ENCODE assay signal across 24 mouse cellular contexts in the genomic region with DNA sequence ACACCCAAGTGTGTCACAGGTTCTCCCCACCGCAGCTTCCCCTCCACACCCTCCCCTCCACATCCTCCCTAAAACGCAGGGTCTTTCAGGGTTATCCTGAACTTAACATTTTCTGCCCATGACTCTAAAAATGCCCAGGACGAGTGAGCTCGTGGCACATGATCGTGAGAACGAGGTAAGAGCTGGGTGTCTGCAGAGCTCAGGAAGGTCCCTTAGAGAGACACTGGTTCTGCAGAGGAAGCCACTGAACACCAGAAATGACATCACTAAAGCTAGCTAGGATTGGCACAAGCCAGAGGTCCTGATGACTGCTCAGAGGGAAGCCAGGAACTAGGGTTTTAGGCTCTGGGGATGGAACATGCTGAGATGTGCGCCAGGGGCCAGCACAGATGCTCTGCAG. TPM values are rescaled to one million over a fixed set of nuclear protein-coding genes. Genes with fewer than 3 reads are reported as not detected.
DNase-seq lines count a peak whose midpoint lies in the region; ATAC-seq lines count a peak whose summit lies in the region.
"Had no signal": no experiment of that assay in that cellular context is flagged by ENCODE, and none has a peak within 500 bp of the region (broad histone marks: within the 10 kb centered on the region; RNA-seq: fewer than 3 reads in every experiment).

No protein-coding gene starts in this region.

- no peak for ATAC-seq in intestine, embryonic 16.5 days
- ATAC-seq in intestine, embryonic 15.5 days: no peak
- ATAC-seq in liver, embryonic 13.5 days (ENCODE audit: low read depth): no peak
- ATAC-seq in activated CD4-positive, CD25-positive, alpha-beta regulatory T cell, adult 4 months: peak; percentile 62
- ATAC-seq in megakaryocyte, adult 5-6 weeks (ENCODE audit: poor library complexity, severe bottlenecking): 0 out of 2 replicates have a peak, but pooled peaks have one; percentile 5
- no peak for ATAC-seq in hindbrain, embryonic 14.5 days (ENCODE audit: low FRiP score)
- ATAC-seq: forebrain, postnatal 0 days; Patski had no signal

- 84% methylated on average over 7 of the region's 7 CpGs for WGBS in intestine, embryonic 16.5 days
- WGBS in intestine, embryonic 15.5 days: 82% methylated on average over 7 of the region's 7 CpGs
- WGBS in liver, embryonic 13.5 days (ENCODE audit: insufficient replicate concordance): 75% methylated on average over 7 of the region's 7 CpGs
- 85% methylated on average over 7 of the region's 7 CpGs for whole genome bisulfite sequencing in hindbrain, embryonic 14.5 days

- H3K36me3 ChIP-seq in intestine, embryonic 16.5 days (ENCODE audit: control insufficient read depth, insufficient read depth, low read length): no peaks in the 10 kb centered on the region
- no peaks in the 10 kb centered on the region for H3K36me3 ChIP-seq in intestine, embryonic 15.5 days
- H3K36me3 ChIP-seq in liver, embryonic 13.5 days: peaks cover 58% of the 10 kb centered on the region
- no peaks in the 10 kb centered on the region for H3K36me3 ChIP-seq in hindbrain, embryonic 14.5 days (replicated peaks; ENCODE audit: control insufficient read depth, insufficient read depth)
- H3K36me3 ChIP-seq: embryonic facial prominence, embryonic 12.5 days; G1E; hindbrain, embryonic 15.5 days; midbrain, embryonic 12.5 days; stomach, embryonic 15.5 days had no signal

- H3K4me1 ChIP-seq in intestine, embryonic 16.5 days (ENCODE audit: control insufficient read depth, insufficient read depth, low read length): peaks cover 58% of the 10 kb centered on the region
- H3K4me1 ChIP-seq in intestine, embryonic 15.5 days (replicated peaks): peaks cover 58% of the 10 kb centered on the region
- peaks cover 88% of the 10 kb centered on the region for H3K4me1 ChIP-seq in liver, embryonic 13.5 days (replicated peaks)
- H3K4me1 ChIP-seq in hindbrain, embryonic 14.5 days (replicated peaks; ENCODE audit: control insufficient read depth, insufficient read depth, low read length): 0 out of 2 replicates have a peak, but pooled peaks cover 5% of the 10 kb centered on the region

- no peak for DNase-seq in liver, embryonic 13.5 days
- DNase-seq in liver: no peak
- DNase-seq in lung, postnatal 36 days: no peak
- no peak for DNase-seq in hindbrain, embryonic 14.5 days (ENCODE audit: low spot score)
- DNase-seq: adrenal gland, adult 2 months; cerebellum, adult 11 months; cerebellum, postnatal 14 days; forebrain, postnatal 0 days; gastrocnemius, postnatal 25 days; heart, adult 2 months; kidney, postnatal 10 days had no signal

- H3K9me3 ChIP-seq in intestine, embryonic 16.5 days (ENCODE audit: control insufficient read depth, low read length): no peaks in the 10 kb centered on the region
- H3K9me3 ChIP-seq in intestine, embryonic 15.5 days: no peaks in the 10 kb centered on the region
- H3K9me3 ChIP-seq in liver, embryonic 13.5 days (replicated peaks): no peaks in the 10 kb centered on the region
- no peaks in the 10 kb centered on the region for H3K9me3 ChIP-seq in hindbrain, embryonic 14.5 days (ENCODE audit: control insufficient read depth, low read length)
- H3K9me3 ChIP-seq: embryonic facial prominence, embryonic 12.5 days; G1E; hindbrain, embryonic 15.5 days; midbrain, embryonic 12.5 days; stomach, embryonic 15.5 days had no signal

- no peak overlapping the region for H3K4me3 ChIP-seq in intestine, embryonic 16.5 days (ENCODE audit: low read length)
- no peak overlapping the region for H3K4me3 ChIP-seq in intestine, embryonic 15.5 days (replicated peaks)
- H3K4me3 ChIP-seq in liver, embryonic 13.5 days (replicated peaks): no peak overlapping the region
- H3K4me3 ChIP-seq in hindbrain, embryonic 14.5 days (replicated peaks; ENCODE audit: low read length): no peak overlapping the region
- H3K4me3 ChIP-seq: embryonic facial prominence, embryonic 12.5 days; heart, adult 2 months; hindbrain, embryonic 15.5 days; layer of hippocampus, adult 2 months; midbrain, embryonic 12.5 days; stomach, embryonic 15.5 days had no signal

- H3K27ac ChIP-seq in intestine, embryonic 16.5 days (ENCODE audit: low read length): peak overlapping the region; percentile 82; the same call in 1 of the 2 replicates
- no peak overlapping the region for H3K27ac ChIP-seq in intestine, embryonic 15.5 days
- H3K27ac ChIP-seq in liver, embryonic 13.5 days: peak overlapping the region; percentile 64
- H3K27ac ChIP-seq in hindbrain, embryonic 14.5 days: no peak overlapping the region
- H3K27ac ChIP-seq: embryonic facial prominence, embryonic 12.5 days; heart, adult 2 months; hindbrain, embryonic 15.5 days; layer of hippocampus, adult 2 months; liver, embryonic 14.5 days; midbrain, embryonic 12.5 days; stomach, embryonic 15.5 days had no signal

- H3K27me3 ChIP-seq in intestine, embryonic 16.5 days (replicated peaks; ENCODE audit: control insufficient read depth, insufficient read depth, low read length): no peaks in the 10 kb centered on the region
- H3K27me3 ChIP-seq in intestine, embryonic 15.5 days (replicated peaks): no peaks in the 10 kb centered on the region
- H3K27me3 ChIP-seq in liver, embryonic 13.5 days: no peaks in the 10 kb centered on the region
- no peaks in the 10 kb centered on the region for H3K27me3 ChIP-seq in hindbrain, embryonic 14.5 days (ENCODE audit: control insufficient read depth, insufficient read depth, low read length)
- H3K27me3 ChIP-seq: CH12.LX; embryonic facial prominence, embryonic 12.5 days; hindbrain, embryonic 15.5 days; Patski; stomach, embryonic 15.5 days had no signal

- no peak overlapping the region for H3K4me2 ChIP-seq in intestine, embryonic 16.5 days (ENCODE audit: low read depth, low read length)
- no peak overlapping the region for H3K4me2 ChIP-seq in intestine, embryonic 15.5 days (replicated peaks)
- H3K4me2 ChIP-seq in liver, embryonic 13.5 days: no peak overlapping the region
- no peak overlapping the region for H3K4me2 ChIP-seq in hindbrain, embryonic 14.5 days (replicated peaks)
- H3K4me2 ChIP-seq: embryonic facial prominence, embryonic 12.5 days; hindbrain, embryonic 15.5 days; midbrain, embryonic 12.5 days; stomach, embryonic 15.5 days had no signal

- peak overlapping the region; percentile 12; the same call in 1 of the 2 replicates for H3K9ac ChIP-seq in intestine, embryonic 16.5 days (ENCODE audit: low read depth, low read length)
- H3K9ac ChIP-seq in intestine, embryonic 15.5 days: no peak overlapping the region
- H3K9ac ChIP-seq in liver, embryonic 13.5 days: no peak overlapping the region
- no peak overlapping the region for H3K9ac ChIP-seq in hindbrain, embryonic 14.5 days
- H3K9ac ChIP-seq: embryonic facial prominence, embryonic 12.5 days; forebrain, postnatal 0 days; hindbrain, embryonic 15.5 days; liver, embryonic 14.5 days; midbrain, embryonic 12.5 days; stomach, embryonic 15.5 days had no signal

RNA-seq across cellular contexts. Expression of a gene that starts 18.7 kb away (rescaled TPM):
- 171 and 180 TPM in 2 replicates for polyA plus RNA-seq in intestine, embryonic 16.5 days (2015; fragmentation: Nextera tagmentation; extraction: Ambion mirVana)
- 106 and 127 TPM in 2 replicates for polyA plus RNA-seq in intestine, embryonic 15.5 days (2015; fragmentation: Nextera tagmentation; extraction: Ambion mirVana)
- 88.5 and 90.1 TPM in 2 replicates for polyA plus RNA-seq in liver, embryonic 13.5 days (2015; fragmentation: Nextera tagmentation; extraction: Ambion mirVana)
- 100 to 1,000 TPM; 408 to 719 TPM for polyA plus RNA-seq in activated CD4-positive, CD25-positive, alpha-beta regulatory T cell, adult 4 months (2017; shearing (Covaris generic))
- 28.0 and 30.1 TPM in 2 replicates for total RNA-seq in megakaryocyte, adult 5-6 weeks (2015)
- total RNA-seq in megakaryocyte, adult 5-6 weeks (2017): 43.1 and 45.3 TPM in 2 replicates
- 14.2 and 20.0 TPM in 2 replicates for polyA plus RNA-seq in hindbrain, embryonic 14.5 days (2014; fragmentation: Nextera tagmentation; extraction: Ambion mirVana)

Comparison
In these comparisons a context has a peak if more than half of its experiments do, and no peak if none do; other contexts are left out.
1. H3K27ac ChIP-seq: peak in intestine, embryonic 16.5 days (single experiment) and liver, embryonic 13.5 days (single experiment); none in intestine, embryonic 15.5 days (single experiment) and hindbrain, embryonic 14.5 days (single experiment).
2. ATAC-seq: peak in activated CD4-positive, CD25-positive, alpha-beta regulatory T cell, adult 4 months (single experiment) and megakaryocyte, adult 5-6 weeks (single experiment); none in intestine, embryonic 16.5 days (single experiment), intestine, embryonic 15.5 days (single experiment), liver, embryonic 13.5 days (single experiment) and hindbrain, embryonic 14.5 days (single experiment).